Mouse (Mus musculus) fibroblast of lung, adult 2 months (primary cell): Measurements from ENCODE around the gene Txlng.

Experiments used
- DNase-seq: peaks from one replicate; pipeline ENCODE4 v3.0.0-alpha.2; 2011; ENCODE audit warnings: low read depth

The Txlng gene

GRCm38 (mm10) chrX:162760115-162760942 is 68.9 kb downstream of the Txlng start, which contains the start of gene Rbbp7:
Gene Rbbp7, plus strand, starts transcription at chrX:162760402.
- peak; percentile 81 for DNase-seq

DNA sequence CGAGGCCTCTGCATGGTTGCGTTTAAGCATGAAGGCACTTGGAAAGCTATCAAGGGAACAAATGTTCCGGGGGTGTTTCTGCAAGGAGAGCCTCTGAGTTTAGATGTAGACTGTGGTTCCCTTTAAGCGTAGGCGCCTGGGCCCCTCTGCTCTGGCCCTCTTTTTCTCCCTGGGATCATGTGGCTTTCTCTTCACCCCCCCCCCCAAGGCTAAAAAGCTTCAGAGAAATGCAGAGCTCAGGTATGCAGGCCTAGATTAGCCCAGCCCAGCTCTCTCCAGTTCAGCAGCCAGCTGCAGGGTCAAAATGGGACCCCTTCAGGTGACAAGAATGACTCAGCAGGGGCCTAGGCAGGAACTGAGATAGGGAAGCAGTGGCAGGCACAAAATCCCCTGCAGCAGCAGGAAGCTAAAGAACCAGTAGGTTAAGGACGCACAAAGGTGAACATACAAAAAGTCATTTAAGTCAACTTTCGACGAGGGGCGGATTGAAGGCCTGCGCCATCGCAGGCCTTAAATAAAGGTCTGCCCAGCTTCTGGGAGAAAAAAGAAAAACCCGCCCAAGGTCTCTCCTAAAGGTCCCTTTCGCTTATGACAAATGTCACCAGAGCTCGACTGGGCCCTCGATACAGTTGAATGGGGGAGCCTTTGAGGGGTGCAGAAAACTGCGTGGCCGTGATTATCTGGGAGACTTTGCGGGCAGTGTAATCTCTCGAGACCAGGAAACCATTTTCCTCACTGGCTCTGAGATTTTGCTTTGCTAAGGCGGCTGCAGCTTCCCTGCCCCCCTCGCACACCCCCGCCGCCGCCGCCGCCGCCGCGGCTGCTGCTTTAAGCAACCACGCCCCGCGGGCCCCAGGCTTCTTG is 69.8 kb downstream of the Txlng start:
- no peak for DNase-seq

DNA sequence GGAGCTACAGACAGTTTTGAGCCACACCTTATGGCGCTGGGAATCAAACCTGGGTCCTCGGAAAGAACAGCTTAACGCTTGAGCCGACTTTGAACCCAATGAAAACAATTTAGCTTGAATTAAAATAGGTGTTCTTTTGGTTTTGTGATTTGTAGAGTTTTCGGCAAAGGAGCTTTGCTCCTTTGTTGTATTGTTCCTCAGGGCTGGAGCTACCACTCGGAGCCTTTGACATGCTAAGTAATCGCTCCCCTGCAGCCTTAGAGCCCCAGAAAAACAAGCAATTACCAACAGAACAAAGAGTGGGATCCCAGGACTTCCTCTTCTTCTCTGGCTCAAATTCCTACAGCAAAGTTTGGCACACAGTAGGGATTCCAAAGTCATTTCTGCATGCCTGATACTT is 73.2 kb downstream of the Txlng start:
- no peak for DNase-seq

DNA sequence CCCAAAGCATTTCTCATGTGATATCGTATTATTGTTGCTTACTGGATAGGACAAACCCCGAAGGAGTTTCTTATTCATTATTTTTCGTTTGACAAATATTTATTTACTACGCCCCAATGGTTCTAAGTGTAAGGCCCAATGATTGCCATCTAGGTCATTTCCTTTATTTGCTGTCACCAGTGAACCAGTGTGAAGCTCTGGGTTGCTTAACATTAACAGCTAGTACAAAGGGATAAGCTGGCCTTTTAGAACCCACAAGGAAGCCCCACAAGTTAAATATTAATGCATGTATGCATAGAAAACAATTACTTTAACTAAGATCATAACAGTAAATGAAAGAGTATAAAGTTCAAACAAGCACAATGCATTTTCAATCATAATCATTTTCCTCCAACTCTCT is 74.9 kb downstream of the Txlng start:
- no peak for DNase-seq

GRCm38 (mm10) chrX:162752418-162752817 is 76.8 kb downstream of the Txlng start:
- DNase-seq = no peak

DNA sequence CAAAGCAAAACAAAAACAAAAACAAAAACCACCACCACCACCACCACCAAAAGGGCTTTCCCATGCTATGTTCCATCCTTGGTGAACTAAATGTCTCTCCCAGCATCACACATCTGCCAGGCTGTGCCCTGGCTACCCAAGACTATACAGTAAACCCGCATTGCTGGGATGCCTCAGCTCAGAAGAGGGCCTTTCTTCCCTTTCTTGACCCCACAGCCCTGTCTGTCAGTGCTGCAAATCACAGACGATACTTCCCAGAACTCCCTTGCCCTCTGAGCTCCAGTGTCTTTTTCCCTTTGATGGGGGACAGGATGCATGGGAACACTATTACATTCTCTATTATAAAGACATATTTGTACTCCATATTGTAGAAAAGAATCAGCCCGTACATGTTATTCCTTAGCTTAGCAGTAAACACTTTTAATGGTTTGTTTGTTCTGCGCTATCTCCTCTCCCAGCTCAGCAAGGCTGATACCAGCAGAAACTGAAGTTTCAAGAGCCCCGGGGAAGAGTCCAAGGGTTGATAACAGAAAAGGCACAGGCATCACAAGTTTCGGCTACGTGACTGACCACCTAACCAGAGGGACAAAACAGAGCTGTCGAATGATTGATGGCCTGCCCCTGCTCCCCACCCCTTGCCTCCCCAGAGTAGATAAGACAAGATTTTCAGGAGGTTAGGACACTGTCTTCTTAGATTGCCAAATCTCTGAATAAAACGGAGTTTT is 80.4 kb downstream of the Txlng start:
- DNase-seq = no peak

DNA sequence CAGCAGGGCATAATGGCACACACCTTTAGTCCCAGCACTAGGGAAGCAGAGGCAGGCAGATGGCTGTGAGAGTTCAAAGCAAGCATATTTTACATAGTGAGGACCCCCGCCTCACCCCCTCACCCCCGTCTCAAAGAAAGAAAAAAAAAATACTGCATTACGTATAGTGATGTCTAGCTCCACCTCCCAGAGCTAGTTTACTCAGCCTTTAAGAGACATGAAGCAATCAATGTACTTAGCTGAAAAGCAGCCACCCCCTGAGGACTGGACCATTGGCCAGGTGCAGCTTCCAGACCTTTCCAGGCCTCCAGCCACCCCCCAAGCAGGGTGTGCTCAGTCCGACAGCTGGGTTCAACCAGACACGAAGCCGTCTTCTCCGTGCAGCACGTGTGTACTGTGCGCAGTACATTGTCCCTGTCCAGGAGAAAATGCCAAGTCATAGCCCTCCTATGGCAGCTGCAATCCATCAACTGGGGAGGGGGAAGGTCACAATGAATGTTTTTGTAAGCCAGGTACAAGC is 93.1 kb downstream of the Txlng start:
- no peak for DNase-seq

- DNase-seq = no peak
Measured at GRCm38 (mm10) chrX:162734997-162735929, 94.0 kb downstream of the Txlng start.

- no peak for DNase-seq
Measured at GRCm38 (mm10) chrX:162730031-162730430, 99.2 kb downstream of the Txlng start.
